Mouse (Mus musculus): ENCODE measurements around the gene Vsnl1.

The Vsnl1 gene
- long read RNA-seq, experiment 1, partial matches to known transcripts: 0 of 1 reads
- long read RNA-seq, experiment 1, other reads (novel, unspliced or antisense): 0 of 1 reads
- long read RNA-seq, experiment 2, partial matches to known transcripts: 0 of 2 reads
- long read RNA-seq, experiment 2, other reads (novel, unspliced or antisense): 1 of 2 reads

DNA sequence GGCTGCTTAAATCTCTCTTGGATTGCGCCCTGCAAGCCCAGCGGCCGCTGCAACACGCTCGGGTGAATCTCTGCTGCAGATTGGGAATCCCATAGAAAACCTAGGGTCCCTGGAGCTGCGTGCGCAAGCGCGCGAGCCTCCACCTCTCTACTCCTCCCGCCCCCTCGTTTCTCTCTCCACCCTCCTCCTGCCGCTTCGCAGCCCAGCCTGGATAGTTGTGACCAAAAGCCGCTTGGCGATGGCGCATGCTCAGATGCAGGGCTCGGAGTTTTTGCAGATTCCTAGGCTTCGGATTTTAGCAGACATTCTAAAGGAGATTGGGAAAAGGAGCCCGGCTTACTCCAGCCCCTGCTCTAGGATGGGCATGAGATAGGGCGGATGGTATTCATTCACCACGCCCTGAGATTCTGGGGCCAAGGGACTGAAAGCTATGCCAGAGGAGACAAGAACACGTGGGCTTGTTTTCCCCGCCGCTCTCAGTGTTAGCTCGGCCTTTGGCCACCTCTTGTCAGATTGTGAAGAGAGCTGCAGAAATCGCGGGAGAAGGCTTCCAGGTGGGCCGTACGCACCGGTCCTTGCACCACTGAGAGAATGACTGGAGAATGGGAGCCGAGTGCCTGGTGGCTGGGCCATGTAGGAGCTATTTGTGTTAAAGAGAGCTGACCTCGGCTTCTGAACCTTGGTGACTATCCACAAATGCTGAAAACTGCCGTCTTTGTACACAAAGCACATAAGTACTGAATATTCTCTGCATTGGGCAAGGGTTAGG, at the start of gene Vsnl1:
Gene Vsnl1, minus strand, starts transcription at position 117 of the 769 bp plus-strand sequence.
- intact Hi-C loops (cut with DNase I): loop anchor here (5.0 to 10.0 kb wide), 2 partner anchors 82 to 711 kb away; no protein-coding TSS in a partner anchor

DNA sequence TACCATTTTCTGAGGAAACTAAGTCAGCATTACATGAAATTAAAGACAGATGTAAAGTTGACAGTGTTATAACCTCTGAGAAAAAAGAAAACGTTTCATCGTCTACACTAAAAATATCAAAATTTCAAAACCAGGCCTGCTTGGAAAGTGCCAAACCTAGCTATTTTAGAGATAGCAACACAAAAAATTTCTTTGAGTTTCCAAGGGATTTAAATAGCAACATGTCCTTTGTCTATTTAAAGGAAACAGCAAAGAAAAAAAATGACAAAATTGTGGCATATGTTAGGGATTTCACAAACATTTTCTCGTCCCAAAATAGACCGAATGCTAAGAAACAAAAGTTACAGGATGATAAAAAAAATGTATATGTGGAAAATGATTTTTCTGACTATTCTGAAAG, 20.2 kb upstream of the Vsnl1 start:
- intact Hi-C loops (cut with DNase I): no loop called here

DNA sequence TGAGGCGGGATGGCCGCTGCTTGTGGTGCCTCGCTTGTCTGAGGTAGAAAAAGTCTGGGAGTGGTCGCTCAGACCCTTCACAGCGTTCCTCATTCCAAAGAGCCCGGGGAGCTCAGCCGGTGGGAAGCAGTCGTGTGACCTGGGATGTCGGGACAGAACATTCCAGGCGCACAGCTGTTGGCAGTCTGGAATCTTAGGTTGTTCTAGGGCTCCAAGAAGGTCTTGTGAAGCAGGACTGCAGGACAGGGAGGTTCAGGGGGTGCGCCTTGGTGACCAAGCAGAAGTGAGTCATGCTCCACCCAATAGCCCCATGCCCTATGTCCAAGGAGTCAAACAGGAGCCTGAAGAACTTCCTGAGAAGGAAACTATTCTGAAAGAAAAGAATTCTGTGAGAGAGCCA, 19.8 kb upstream of the Vsnl1 start:
- intact Hi-C loops (cut with DNase I): no loop called here

DNA sequence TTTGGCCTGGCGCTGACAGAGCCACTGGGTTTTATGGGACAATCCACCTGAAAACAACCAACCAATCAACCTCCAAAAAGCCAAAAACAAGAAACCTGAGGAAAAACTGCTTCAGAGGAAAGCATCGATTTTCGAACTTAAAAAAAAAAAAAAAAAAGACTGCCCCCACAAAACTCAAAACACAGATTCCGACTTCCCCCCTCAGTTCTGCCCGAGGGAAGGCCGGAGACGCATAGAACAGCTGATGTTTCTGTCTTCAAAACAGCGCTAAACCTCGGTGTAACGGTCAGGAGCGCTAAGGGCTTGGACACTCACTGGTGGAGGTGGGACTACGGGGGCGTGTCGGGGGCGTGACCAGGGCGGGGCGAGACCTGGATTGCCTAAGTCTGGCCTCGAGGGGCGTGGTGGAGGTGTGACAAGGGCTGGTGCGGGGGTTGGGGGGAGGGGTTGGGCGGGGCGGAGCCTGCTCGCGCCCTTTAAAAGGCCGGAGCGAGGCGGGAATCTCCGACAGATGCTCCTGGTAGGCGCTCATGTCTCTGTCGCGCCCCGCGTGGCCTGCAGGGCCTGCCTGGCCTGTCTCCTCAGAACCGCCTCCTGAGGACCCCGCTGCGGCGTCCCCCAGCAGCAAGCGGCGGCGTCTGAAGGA, 19.3 kb upstream of the Vsnl1 start, which contains the start of gene Rad51ap2:
Gene Rad51ap2, plus strand, starts transcription at position 531 of the 646 bp plus-strand sequence.
- intact Hi-C loops (cut with DNase I): no loop called here

DNA sequence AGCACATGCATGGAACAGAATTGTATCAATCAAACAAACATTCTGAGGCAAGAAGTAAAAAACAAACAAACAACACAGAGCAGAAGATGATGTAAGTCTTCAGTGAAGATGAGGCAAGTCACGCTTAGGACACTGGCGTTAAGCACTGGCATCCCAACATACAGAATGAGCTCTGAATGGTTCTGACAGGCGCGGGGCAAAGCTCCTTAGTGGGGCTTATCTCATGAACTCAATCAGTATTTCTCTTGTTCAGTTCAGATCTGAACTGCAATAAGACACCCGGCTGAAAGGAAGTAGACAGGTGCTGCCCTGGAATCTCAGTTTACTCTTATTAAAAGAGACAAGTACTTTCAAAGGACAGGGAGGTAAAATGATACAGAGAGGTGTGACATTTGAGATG, 17.7 kb upstream of the Vsnl1 start:
- intact Hi-C loops (cut with DNase I): no loop called here

DNA sequence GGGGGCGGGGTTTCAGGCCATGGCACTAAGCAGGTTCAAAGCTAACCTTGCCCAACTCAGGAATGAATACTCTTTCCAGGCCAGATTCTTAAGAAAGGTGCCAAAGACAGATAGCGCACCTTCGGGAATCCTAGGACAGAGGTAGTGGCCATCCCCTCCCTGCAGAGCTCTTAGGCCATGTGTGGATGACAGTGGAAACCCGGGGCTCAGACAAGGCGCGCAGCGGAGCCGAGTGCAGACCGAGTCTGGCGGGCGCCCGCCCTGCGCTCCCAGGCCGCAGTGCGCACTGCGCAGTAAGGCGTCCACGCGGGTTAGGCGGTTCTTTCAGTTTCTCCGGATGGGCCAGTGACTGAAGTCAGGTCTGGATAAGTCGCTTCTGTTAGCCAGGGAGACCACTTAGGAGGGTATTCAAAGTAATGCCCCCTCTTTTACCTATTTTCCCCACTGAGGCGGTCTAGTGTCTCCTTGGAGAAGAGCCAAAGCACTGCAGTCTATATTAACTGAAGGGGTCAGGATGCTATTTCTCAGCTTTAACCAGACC, 1.6 kb upstream of the Vsnl1 start:
- intact Hi-C loops (cut with DNase I): loop anchor here (5.0 to 10.0 kb wide), 2 partner anchors 83 to 709 kb away; no protein-coding TSS in a partner anchor

DNA sequence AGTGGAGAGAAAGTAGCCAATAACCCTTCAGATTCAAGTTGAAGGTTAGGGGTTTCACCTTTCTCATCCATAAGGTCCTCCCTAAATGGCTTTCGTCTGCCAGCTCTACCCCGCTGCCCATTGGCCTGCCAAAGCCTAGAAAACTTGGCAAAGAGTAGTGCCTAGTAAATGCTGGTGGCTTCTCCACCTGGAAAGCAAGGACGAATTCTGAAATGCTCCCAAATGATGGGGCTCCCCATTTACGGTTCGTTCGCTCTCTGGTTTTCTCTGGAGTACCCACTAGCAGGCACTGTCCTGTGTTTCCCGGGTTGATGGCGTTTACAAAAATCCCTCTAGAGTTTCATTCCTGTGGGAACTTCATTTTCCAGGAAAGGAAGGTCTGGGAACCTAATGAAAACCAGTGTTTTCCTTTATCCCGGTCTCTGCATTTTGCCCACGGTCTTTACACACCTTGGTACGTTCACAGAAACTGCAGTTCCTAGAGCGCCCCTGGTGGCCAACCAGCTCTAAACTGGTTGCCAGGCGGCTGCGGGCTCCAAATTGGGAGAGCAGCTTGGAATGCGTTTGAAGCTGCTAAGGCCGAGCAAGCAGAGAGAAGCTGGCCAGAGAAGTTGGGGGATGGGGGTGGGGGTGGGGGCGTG, 973 bp upstream of the Vsnl1 start:
- intact Hi-C loops (cut with DNase I): loop anchor here (5.0 to 10.0 kb wide), 2 partner anchors 83 to 710 kb away; no protein-coding TSS in a partner anchor

DNA sequence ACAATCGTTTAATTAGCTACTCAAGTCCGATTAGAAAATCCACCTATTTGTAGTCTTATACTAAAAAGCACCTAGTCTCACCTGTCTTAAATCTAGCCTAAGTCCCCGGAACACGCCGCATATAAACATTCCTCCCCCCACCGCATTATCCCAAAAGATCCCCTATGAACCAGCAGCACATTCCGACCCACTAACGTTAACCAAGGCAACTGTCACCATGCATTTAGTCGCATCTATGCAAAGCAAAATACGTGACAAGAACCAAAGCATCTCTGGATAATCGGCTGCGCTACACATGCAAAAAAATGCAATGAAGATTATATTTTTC, 426 bp downstream of the Vsnl1 start:
- intact Hi-C loops (cut with DNase I): loop anchor here (5.0 to 10.0 kb wide), 2 partner anchors 81 to 711 kb away; no protein-coding TSS in a partner anchor

DNA sequence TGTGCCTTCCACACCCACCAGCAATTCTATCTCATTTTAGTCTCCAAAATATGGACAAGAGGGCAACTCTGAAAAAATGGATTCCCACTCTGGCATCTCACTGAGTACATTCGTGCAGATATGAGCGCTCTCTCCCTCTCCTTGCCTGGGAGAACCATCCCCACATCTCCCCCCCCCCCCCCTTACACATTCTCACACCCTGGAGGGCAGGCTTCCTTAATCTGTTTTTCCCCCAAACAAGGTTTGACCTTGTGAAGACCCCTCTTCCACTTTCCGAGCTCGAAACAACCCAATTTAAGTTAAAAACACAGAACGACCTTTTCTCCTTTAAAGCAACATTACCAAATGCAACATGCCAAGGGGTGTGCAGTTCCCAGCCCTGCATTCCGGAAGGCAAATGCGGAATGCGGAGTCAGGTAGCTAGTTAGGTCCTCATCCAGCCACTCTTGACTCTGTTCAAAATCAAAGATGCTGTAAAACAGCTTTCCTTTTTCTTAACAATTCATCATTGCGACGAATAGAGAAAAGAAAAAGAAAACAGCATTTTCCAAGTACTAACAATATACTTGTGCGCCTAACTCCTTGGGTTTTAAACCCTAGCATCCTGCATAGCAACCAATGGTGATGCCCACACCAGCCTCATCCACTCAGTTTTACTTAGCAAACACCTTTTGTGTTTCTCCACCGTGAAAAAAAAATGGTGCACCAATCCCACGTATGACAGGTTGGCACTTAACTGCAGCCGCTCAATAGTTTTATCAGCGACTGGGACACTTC, 979 bp downstream of the Vsnl1 start:
- intact Hi-C loops (cut with DNase I): loop anchor here (5.0 to 10.0 kb wide), 2 partner anchors 81 to 712 kb away; no protein-coding TSS in a partner anchor

DNA sequence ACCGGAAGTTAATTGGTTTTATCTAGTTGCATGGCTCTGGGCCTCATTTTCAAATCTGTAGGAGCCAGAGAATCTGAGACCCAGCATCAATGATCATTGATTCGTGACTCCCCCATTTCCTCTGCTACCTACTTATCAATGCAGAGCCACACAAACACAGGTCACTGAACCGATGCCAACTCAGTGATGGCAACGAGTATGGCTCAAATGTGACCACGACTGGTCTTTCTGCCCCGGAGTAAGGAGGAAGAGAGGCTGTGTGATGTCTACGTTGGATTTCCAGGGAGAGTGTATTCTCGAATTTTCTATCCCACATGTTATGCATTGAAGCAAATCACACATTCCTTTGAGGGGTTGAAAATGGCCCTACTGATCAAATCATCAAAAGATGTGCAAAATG, 2.0 kb downstream of the Vsnl1 start:
- intact Hi-C loops (cut with DNase I): loop anchor here (10.0 kb wide), 1 partner anchor 80 kb away; no protein-coding TSS in a partner anchor

DNA sequence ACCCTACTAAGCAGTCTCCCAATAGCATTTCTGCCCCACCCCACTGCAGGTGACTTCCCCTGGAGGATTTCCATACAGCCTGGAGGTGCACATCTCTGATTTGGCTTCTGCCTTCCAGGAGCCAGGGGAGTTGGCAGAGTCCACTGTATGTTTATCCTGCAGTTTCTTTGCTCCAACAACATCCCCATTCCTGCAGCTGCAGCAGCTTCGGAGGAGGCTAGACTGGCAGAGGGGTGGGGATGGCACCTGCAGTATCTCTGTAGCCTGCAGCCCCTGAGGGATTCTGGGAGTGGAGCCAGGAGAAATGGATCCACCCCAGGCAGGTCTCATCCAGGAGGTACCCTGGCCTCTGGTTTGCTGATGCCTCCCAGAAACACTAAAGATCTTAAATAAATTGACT, 2.7 kb downstream of the Vsnl1 start:
- intact Hi-C loops (cut with DNase I): loop anchor here (10.0 kb wide), 1 partner anchor 79 kb away; no protein-coding TSS in a partner anchor

DNA sequence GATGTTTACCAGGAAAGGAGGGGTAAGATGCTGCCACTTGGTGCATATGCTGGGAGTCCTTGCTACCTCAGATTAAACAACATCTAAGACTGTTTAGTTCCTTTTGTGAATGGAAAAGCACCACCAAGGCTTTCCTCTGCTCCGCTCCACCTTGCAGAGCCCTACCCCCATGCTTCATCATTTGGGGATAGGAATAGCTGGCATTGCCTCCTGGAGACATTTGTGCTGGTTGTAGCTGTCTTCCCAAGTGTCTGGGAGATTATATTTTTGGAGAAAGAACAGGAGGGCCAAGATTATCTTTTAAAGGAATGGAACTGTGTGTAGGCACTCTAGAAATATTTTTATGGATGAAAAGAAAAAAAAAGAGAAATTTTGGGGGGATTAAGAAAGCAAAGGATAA, 3.3 kb downstream of the Vsnl1 start:
- intact Hi-C loops (cut with DNase I): loop anchor here (10.0 kb wide), 1 partner anchor 78 kb away; no protein-coding TSS in a partner anchor

DNA sequence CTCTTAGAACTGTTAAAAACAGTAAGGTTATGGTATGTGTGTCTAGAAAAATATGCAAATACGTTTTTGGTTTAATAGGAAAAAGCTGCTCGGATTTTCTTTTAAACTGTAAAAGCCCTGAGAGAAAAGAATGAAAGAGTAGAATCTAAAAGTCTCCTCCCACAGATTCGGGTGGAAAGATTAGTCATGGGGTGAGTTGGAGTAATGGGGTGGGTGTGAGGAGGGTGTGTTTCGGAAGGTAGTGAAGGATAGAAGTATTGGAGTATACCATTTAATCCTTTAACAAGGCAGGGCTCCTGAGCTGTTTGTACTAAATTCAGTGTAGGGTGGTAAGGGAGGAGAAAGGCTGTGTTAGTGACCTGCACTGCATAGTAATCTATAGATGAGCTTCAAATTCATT, 9.0 kb downstream of the Vsnl1 start:
- intact Hi-C loops (cut with DNase I): no loop called here

DNA sequence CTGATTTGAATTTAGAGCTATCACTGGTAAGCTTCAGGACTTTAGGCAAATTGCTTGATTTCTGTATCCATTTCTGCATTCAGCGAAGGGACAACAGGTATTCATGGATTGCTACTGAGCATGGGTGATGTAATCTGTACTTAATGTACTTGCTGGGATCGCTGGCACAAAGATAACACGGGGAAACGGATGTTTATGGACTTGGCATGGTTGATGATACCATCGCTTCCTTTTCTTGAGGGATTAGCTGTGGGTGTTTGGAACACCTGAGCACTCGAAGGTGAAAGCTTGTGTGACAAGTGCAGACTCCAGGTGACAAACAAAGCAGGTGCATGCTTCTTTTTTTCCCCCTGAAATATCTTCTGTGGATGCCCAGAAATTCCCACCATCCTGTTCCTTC, 18.3 kb downstream of the Vsnl1 start:
- intact Hi-C loops (cut with DNase I): no loop called here

DNA sequence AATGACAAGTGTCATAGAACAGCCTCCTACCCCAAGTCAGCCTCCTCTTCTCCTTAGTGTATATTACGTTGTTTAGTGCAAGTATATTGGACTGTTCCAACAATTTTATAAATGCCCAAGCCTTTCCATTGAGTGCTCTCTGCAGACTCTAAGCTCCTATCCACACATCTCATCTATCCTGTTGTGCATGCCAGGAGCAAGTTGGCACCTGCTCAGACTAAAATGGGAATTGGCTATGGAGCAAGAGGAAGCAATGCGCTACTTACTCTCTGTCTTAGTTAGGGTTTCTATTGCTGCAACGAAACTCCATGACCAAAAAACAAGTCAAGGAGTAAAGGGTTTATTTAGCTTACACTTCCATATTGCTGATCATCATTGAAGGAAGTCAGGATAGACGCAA, 28.7 kb downstream of the Vsnl1 start:
- intact Hi-C loops (cut with DNase I): no loop called here

DNA sequence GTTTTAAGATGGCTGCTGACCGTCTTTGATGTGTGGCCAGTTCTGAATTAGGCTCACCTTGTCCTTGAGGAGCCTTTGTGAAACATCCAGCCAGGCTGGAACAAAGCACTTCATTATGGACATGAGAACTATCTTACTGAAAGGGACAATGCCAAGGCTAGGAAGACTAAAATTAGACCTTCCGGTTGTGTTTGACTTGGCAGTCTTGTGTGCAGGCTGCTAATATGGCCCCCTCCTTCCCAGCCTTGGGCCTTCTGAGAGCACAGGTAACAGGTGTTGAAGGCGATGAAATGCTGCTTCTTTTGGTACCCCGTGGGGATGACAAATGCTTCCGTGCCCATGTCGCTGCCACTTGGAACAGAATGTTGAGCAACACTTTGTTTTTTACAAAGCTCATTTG, 37.6 kb downstream of the Vsnl1 start:
- intact Hi-C loops (cut with DNase I): no loop called here

DNA sequence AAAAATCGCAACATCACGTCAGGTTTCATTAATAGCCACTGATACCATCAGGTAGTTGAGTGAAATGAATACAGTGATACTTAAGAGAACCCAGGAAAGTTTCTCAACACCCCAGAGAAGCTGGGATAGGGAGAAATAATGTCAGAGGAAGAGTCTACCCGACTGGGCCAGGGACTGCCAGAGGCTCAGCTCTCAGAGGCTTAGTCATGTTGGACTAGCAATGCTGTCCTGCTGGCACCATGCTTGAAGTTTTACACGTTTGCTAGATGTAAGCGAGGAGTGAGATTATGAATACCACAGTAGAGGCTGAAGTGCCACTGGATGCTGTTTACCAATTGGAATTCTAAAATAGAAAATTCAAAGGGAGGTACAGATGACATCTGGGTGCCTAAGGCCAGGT, 39.4 kb downstream of the Vsnl1 start:
- intact Hi-C loops (cut with DNase I): no loop called here

DNA sequence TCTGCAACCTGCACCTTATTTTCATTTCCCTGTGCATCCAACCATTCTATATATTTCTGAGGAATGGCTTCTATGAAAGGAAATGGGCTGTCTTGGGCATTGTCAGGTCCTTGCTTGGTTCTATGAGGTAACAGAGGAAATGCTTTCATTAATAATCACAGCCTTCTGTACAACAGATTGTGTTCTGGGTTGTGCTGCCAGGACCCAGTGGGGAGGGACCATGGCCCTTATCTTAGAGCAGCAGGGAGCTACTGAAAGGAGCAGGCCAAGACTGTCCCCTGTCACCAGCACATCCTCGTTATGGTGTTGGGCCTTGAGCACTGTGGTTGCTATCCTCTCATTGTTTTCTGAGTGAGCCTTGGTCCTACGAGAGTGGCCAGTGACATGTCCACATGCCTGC, 40.9 kb downstream of the Vsnl1 start:
- intact Hi-C loops (cut with DNase I): no loop called here

DNA sequence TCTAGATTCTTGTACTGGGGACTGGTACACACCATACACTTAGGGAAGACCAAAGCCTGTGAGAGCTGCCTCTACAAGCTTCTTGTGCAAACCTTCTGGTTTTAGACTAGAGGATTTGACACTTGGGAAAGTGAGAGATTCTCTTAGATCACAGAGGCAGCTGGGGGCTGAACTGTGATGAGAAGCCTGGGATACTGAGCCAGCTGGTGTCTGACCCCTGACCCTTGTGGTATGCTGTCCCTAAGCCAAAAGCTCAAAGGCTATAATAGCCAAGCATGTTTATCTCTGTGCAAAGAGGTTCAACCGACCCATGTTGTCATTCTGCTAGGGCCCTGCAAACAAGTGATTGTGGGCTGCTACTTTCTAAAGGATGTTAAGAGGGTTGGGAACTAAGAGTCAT, 43.9 kb downstream of the Vsnl1 start:
- intact Hi-C loops (cut with DNase I): no loop called here

DNA sequence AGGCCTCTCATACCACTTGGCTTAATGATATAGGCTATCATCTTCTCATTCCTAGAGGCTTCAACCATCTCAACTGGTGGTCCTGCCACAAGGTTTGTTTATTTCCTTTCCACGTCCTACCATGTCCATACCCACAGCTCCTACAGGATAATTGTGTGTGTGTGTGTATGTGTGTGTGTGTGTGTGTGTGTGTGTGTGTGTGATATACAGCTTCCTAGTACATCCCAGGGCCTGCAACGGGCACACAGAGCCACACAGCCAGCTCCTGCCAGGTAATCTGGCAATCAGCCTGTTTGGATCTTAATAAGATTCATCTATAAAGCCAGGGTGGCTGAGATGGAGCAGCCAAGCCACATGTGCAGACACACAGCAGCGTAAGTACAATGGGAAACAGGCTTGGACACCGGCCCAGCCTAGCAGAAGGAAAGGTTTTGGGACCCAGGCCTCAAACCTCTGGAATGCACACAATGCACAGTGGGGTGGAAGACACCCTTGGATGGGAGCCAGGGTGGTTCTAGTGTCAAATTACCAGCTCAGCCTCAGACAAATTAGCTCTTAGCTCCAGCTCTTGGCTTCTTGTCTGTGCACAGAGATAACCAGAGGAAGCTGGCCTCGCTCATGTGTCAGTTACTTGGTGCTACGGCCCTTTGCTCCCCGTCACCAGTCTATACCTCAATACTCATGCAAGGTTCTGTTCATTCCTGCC, 45.0 kb downstream of the Vsnl1 start:
- intact Hi-C loops (cut with DNase I): no loop called here
